Mouse (Mus musculus) neural tube, embryonic 14.5 days (tissue): ENCODE results near the gene Chga. TPM values are rescaled to one million over a fixed set of nuclear protein-coding genes. Genes with fewer than 3 reads are reported as not detected.

Experiments
- ATAC-seq: fragments of 200-750 bp; cut with Nextera tagmentation; 2 replicates; pipeline ENCODE4 v1.8.0; 2017; ENCODE audit warnings: low read depth, mild to moderate bottlenecking, moderate TSS enrichment, moderate library complexity
- H3K27ac ChIP-seq: fragments of 300-500 bp; sonication (generic); 2 replicates; pipeline ENCODE4 v1.5.1; 2014; ENCODE audit warnings: low read depth, mild to moderate bottlenecking, control low read depth, low read length, moderate library complexity, mixed read lengths
- H3K27me3 ChIP-seq: fragments of 300-500 bp; sonication (generic); 2 replicates; pipeline ENCODE4 v1.6.1; 2014; ENCODE audit warnings: low read length; ENCODE audit not compliant: control insufficient read depth, insufficient read depth
- H3K36me3 ChIP-seq: fragments of 300-500 bp; sonication (generic); 2 replicates; pipeline ENCODE4 v1.6.1; 2014; ENCODE audit warnings: low read length, mixed read lengths; ENCODE audit not compliant: control insufficient read depth, insufficient read depth
- H3K4me1 ChIP-seq: fragments of 300-500 bp; sonication (generic); 2 replicates; pipeline ENCODE4 v1.6.1; 2014; ENCODE audit warnings: low read length; ENCODE audit not compliant: control insufficient read depth, insufficient read depth
- H3K4me2 ChIP-seq: fragments of 300-500 bp; sonication (generic); 2 replicates; pipeline ENCODE4 v1.6.1; 2014; ENCODE audit warnings: mild to moderate bottlenecking, low read depth, low read length, control low read depth
- H3K4me3 ChIP-seq: fragments of 300-500 bp; sonication (generic); 2 replicates; pipeline ENCODE4 v1.5.1; 2014; ENCODE audit warnings: low read depth, low read length, control low read depth, mixed read lengths
- H3K9ac ChIP-seq: fragments of 300-500 bp; sonication (generic); replicated peaks from 2 replicates; pipeline ENCODE4 v1.6.1; 2014; ENCODE audit warnings: low read depth, mild to moderate bottlenecking, control low read depth, low read length, mixed read lengths
- H3K9me3 ChIP-seq: fragments of 300-500 bp; sonication (generic); 2 replicates; pipeline ENCODE4 v1.6.1; 2016; ENCODE audit warnings: low read length; ENCODE audit not compliant: control insufficient read depth
- WGBS: fragments of 180-500 bp; shearing (Covaris S2); extraction: QIAGEN DNeasy Blood & Tissue Kit; methylation state at CpG from one replicate; pipeline ENCODE4 v1.1.7; 2014; 5-methylcytosine and 5-hydroxymethylcytosine counted together
- polyA plus RNA-seq: library from polyadenylated mRNA; unstranded; fragments of >200 nt; fragmentation: Nextera tagmentation; extraction: Ambion mirVana; gene quantifications from 2 replicates; pipeline ENCODE4 v1.2.1, GENCODE M21; 2014

The Chga gene
- polyA plus RNA-seq, 1 experiment from 2014 or later: 150 TPM

GRCm38 (mm10) chr12:102570111-102570510, 15.3 kb downstream of the Chga start:
- Histone ChIP-seq H3K4me2 (no peak overlapping the region), H3K9me3 (no peaks in the 10 kb centered on the region), H3K4me1 (no peaks in the 10 kb centered on the region), H3K27me3 (no peaks in the 10 kb centered on the region), H3K9ac (no peak overlapping the region), H3K36me3 (peaks cover 11% of the 10 kb centered on the region; the same call in 1 of the 2 replicates), H3K27ac (no peak overlapping the region), H3K4me3 (no peak overlapping the region)
- 91% methylated on average over 13 of the region's 13 CpGs for WGBS
- ATAC-seq: no peak

DNA sequence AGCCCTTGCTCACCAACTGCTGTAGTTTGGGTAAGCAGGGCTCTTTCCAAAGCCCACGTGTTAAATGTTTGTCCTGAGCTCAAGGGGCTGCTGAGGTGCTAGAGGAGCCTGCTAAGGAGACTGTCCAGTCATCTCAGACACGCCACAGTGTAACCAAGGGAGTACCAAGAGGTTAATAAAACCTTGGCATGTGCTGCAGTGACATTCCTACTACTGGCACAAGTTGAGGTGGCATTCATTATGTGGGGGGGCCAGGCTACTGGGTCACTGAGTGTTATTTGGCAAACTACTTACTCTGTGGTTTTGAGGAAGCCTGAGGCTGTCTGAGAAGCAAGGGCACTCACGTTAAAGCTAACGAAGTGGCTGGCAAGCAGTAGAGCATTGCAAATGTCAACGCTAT, 16.0 kb downstream of the Chga start:
- WGBS: 77% methylated on average over 5 of the region's 5 CpGs

DNA sequence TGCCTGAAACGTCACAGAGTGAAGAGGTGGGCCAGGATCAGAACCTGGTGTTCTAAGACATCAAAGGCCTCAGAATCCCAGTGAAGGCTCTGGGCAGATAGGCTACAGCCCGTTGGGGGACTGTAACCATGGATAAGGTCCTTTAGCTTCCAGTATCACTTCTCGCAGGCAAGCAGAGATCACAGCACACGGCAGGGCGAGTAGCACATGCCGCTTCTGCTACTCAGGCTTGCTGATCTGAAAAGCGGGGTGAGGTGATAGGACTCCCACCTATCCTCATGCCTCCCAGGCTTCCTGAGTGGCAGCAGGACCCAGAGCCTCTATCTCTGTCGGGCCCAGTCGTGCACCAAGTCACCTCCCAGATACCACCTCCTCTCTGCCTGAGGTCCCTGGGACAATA, 16.9 kb downstream of the Chga start:
- H3K4me3 ChIP-seq: no peak overlapping the region
- no peaks in the 10 kb centered on the region for H3K9me3 ChIP-seq
- H3K27ac ChIP-seq: no peak overlapping the region
- no peaks in the 10 kb centered on the region for H3K27me3 ChIP-seq
- H3K4me1 ChIP-seq: no peaks in the 10 kb centered on the region
- no peak overlapping the region for H3K4me2 ChIP-seq
- no peak overlapping the region for H3K9ac ChIP-seq
- WGBS: 93% methylated on average over 9 of the region's 9 CpGs
- ATAC-seq: no peak
- peaks cover 11% of the 10 kb centered on the region; the same call in 1 of the 2 replicates for H3K36me3 ChIP-seq

More for the DNA sequence above, 16.0 kb downstream of the Chga start:
- Histone ChIP-seq H3K27me3 (no peaks in the 10 kb centered on the region), H3K36me3 (peaks cover 11% of the 10 kb centered on the region; the same call in 1 of the 2 replicates), H3K27ac (no peak overlapping the region), H3K4me2 (no peak overlapping the region), H3K9me3 (no peaks in the 10 kb centered on the region), H3K9ac (no peak overlapping the region), H3K4me1 (no peaks in the 10 kb centered on the region), H3K4me3 (no peak overlapping the region)
- ATAC-seq: no peak

DNA sequence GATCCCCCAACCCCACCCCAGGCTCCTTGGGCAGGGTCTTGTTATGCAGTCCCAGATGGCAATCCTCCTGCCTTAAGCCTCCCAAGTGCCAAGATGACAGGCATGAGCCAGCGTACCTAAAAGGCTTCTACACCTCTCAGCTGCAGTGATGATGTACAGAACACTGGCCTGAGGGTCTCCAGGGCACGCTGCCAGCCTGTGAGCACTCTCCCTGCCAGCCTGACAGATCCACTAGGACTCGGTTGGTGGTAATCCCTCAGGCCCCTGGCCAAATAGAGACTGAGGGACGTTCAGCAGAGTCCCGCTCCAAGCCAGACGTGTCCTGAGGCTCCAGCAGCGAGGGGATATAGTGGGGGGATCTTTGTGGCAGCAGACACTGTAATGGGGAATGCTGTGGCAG, 18.3 kb downstream of the Chga start:
- Histone ChIP-seq H3K4me3 (no peak overlapping the region), H3K27me3 (no peaks in the 10 kb centered on the region), H3K36me3 (peaks cover 11% of the 10 kb centered on the region; the same call in 1 of the 2 replicates), H3K27ac (no peak overlapping the region), H3K9me3 (no peaks in the 10 kb centered on the region), H3K4me2 (no peak overlapping the region), H3K4me1 (no peaks in the 10 kb centered on the region), H3K9ac (no peak overlapping the region)
- no peak for ATAC-seq
- 69% methylated on average over 7 of the region's 7 CpGs for WGBS

DNA sequence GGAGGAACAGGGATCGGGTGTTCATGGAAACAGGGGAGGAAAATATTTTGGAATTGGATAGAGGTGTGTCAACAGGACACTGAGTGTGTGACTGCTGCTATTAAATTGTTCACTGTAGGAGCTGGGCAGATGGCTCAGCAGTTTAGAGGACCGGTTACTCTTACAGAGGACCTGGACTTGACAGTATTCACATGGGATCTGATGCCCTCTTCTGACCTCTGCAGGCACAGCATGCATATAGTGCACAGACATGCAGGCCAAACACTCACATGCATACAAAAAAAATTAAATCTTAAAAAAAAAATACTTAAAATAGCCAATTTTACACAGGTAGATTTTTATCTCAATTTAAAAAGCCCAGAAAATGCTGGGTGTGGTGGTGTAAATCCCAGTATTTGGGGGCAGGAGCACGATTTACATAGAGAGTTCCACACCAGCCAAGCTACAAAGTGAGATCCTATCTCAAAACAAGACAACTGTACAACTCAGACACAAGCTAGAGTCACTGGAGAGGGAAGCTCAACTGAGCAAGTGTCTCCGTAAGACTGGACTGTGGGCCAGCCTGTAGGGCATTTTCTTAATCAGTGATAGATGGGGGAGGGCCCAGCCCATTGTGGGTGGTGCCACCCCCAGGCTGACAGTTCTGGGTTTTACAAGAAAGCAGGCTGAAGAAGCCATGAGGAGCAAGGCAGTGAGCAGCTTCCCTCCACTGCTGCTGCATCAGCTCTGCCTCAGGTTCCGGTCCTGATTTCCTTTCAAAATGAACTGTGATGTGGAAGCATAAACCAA, 21.0 kb downstream of the Chga start:
- WGBS: 86% methylated on average over 5 of the region's 5 CpGs
- Histone ChIP-seq H3K27ac (no peak overlapping the region), H3K9ac (no peak overlapping the region), H3K27me3 (no peaks in the 10 kb centered on the region), H3K36me3 (peaks cover 8% of the 10 kb centered on the region; the same call in 1 of the 2 replicates), H3K9me3 (no peaks in the 10 kb centered on the region), H3K4me1 (no peaks in the 10 kb centered on the region), H3K4me3 (no peak overlapping the region), H3K4me2 (no peak overlapping the region)
- no peak for ATAC-seq

GRCm38 (mm10) chr12:102576659-102577398, 22.1 kb downstream of the Chga start:
- Histone ChIP-seq H3K4me3 (no peak overlapping the region), H3K36me3 (peaks cover 8% of the 10 kb centered on the region; the same call in 1 of the 2 replicates), H3K27me3 (no peaks in the 10 kb centered on the region), H3K4me1 (no peaks in the 10 kb centered on the region), H3K9me3 (no peaks in the 10 kb centered on the region), H3K27ac (no peak overlapping the region), H3K9ac (no peak overlapping the region), H3K4me2 (no peak overlapping the region)
- ATAC-seq: no peak
- 81% methylated on average over 10 of the region's 10 CpGs for WGBS

GRCm38 (mm10) chr12:102579041-102579440, 24.3 kb downstream of the Chga start:
- WGBS: 66% methylated on average over 6 of the region's 6 CpGs
- ATAC-seq: peak; percentile 75; the same call in 1 of the 2 replicates

DNA sequence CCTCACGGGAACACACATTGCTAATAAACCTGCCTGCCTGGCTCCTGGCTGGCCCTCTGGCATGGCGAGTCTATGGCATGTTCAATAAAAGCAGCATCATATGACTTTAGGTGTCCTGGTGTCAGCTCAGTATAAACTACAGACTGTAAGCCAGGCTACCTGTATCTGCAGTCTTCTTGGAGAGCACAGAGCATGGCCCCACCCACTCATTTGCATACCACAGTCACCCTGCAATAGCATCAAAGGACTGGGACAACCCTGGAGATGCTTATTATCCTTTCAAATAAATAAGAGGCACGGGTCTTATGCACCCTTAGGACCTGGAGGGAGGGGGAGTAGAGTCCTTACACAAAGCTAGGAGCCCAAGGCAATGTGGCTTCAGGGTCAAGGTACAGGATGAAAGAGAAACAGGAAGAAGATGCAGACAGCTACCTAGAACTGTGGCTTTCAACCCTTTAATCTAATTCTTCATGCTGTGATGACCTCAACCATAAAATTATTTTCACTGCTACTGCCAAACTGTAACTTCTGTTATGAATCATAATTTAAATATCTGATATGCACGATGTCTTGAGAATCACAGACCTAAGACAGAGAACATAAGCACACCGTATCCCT, 26.9 kb downstream of the Chga start:
- no peaks in the 10 kb centered on the region for H3K4me1 ChIP-seq
- no peak overlapping the region for H3K27ac ChIP-seq
- no peak for ATAC-seq
- no peaks in the 10 kb centered on the region for H3K9me3 ChIP-seq
- 70% methylated on average over 5 of the region's 5 CpGs for WGBS
- no peak overlapping the region for H3K4me2 ChIP-seq
- H3K9ac ChIP-seq: no peak overlapping the region
- H3K4me3 ChIP-seq: no peak overlapping the region
- H3K36me3 ChIP-seq: 0 out of 2 replicates have a peak, but pooled peaks cover 6% of the 10 kb centered on the region
- H3K27me3 ChIP-seq: no peaks in the 10 kb centered on the region

More at GRCm38 (mm10) chr12:102579041-102579440, 24.3 kb downstream of the Chga start:
- Histone ChIP-seq H3K4me3 (no peak overlapping the region), H3K9me3 (no peaks in the 10 kb centered on the region), H3K4me1 (no peaks in the 10 kb centered on the region), H3K36me3 (peaks cover 6% of the 10 kb centered on the region; the same call in 1 of the 2 replicates), H3K4me2 (no peak overlapping the region), H3K9ac (no peak overlapping the region), H3K27ac (no peak overlapping the region), H3K27me3 (no peaks in the 10 kb centered on the region)
